Mouse (Mus musculus) T-helper 17 cell (primary cell): ENCODE data around the gene Gm3285.

Experiments
- in situ Hi-C, 2 experiments: fragments of 300-600 bp; cut with MboI, MseI; formaldehyde crosslinking; loops; 1 replicate in 1 of 2; 2 replicates in 1 of 2; pipeline ENCODE4 v1.15.1; 2025; ENCODE audit warnings: high pct_unique_total_duplicates in 2 of 2

Gm3285 gene

DNA sequence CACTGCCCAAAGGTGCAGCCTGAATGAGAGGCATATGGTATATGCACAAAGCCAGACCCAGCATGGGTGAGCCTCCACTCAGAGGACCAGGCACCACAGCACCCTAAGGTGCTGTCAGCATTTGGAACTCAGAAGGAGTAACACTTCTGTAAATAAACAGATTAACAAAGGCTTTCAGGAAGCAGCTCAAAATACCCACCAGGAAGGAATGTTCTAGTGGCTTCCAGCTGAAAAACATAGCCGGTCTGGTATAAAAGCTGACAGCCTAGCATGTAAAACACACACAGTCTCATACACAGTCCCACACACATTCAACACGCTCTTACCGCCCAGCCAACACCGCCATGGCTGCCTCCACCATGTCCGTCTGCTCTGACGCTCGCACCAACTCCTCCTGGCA, at the start of gene Gm3285:
Gene Gm3285, plus strand, starts transcription at position 301 of the 400 bp plus-strand sequence.
- in situ Hi-C loops: no loop called here

DNA sequence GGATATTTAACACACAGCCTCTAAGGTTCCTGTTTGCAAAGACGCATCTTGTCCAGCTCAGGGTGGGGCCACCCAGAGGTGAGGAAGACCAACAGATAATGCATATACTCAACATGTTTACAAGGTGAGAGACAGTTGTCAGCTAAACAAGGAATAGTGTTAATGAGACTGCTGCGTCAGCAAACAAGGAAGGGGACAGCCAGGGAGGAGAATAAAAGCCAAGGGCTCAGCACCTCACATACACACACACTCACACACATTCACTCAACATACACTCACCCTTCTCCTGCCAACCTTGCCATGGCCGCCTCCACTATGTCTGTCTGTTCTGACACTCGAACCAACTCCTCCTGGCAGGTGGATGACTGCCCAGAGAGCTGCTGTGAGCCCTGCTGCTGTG, 47.4 kb upstream of the Gm3285 start, which contains the start of gene Gm2696:
Gene Gm2696, plus strand, starts transcription at position 301 of the 400 bp plus-strand sequence.
- in situ Hi-C loops: no loop called here

DNA sequence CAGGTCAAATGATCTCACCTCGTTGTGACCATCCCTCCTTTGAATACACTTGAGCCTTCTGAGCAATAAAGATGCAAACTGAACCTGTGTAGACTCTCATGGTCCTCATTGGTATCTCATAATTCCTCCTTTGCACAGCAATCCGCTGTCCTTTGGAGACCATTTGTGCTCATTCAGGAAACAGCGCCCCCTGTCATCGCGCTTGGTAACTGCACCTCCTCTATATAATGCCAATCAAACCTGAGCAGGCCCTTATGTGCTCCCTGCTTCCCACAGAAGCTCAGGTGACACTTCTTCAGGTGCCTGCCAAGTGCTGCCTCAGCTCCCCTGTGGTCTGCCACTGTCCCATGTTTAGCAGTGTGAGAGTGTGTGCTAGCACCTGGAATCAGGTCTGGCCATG, 46.3 kb upstream of the Gm3285 start:
- in situ Hi-C loops: no loop called here

DNA sequence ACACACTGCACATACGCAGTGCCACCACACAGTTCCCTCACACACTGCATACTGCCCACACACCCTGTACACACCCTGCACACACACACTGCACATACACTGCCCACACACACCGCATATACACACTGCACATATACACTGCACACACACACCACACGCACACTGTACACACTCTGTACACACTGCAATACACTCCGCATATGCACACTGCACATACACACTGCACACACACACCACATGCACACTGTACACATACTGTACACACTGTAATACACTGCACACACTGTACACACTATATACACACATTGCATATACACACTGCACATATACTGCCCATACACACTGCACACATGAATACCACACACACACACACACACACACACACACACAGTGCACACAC, 43.3 kb upstream of the Gm3285 start:
- in situ Hi-C loops: no loop called here

DNA sequence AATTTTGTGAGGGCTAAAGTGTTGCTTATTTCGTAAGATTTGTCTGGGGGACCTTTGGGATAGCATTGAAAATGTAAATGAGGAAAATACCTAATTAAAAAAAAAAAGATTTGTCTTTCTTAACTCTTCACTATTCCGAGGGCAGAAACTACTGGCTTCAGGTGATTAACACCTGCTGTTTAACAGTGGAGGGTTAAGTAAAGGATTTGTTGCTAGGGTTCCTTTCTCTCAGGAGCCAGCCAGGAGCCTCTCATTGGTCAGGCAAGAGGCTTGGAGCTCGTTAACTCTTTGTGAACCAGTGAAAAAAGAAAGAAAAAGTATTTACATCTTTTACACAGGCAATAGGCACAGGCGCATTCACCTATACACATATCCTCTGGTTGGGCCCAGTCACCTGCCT, 42.6 kb upstream of the Gm3285 start:
- in situ Hi-C loops: no loop called here

DNA sequence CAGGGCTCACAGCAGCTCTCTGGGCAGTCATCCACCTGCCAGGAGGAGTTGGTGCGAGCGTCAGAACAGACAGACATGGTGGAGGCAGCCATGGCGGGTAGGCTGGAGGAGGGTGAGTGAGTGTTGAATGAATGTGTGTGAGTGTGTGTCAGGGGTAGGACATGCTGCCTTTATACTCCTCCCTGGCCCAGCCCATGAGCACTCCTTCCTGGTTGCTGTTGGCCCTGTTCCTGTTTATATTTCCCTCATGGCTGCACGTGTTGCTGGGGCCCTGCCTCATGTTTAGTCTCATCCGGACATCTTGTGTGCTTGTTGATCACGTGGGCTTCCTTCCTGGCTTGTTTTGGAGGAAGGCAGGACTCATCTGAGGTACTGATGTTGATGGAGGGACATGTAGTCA, 34.8 kb upstream of the Gm3285 start, which contains the start of gene Krtap10-4:
Gene Krtap10-4, minus strand, starts transcription at position 145 of the 400 bp plus-strand sequence.
- in situ Hi-C loops: loop anchor here in 1 of 2 experiments (25.0 kb wide), 1 partner anchor 1085 kb away; the partner anchor contains the start of gene Olfr1354

DNA sequence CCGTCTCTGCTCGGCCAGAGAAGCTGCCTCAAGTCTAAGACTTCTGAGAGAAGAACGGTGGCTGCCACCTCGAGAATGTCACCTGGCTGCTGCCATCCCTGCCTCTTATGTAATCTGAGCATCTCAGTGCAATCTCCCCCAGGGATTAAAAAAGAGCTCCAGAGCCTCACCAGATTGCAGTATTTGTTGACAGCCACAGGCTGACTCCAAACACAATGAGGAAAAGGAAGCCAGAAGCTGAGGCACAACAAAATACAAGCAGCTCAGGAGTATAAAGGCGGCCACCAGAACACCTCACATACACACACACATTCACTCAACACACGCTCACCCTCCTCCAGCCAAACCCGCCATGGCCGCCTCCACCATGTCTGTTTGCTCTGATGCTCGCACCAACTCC, 26.1 kb upstream of the Gm3285 start, which contains the start of gene Krtap10-10:
Gene Krtap10-10, plus strand, starts transcription at position 301 of the 400 bp plus-strand sequence.
- in situ Hi-C loops: loop anchor here in 1 of 2 experiments (25.0 kb wide), 1 partner anchor 1077 kb away; the partner anchor contains the start of gene Olfr1354

DNA sequence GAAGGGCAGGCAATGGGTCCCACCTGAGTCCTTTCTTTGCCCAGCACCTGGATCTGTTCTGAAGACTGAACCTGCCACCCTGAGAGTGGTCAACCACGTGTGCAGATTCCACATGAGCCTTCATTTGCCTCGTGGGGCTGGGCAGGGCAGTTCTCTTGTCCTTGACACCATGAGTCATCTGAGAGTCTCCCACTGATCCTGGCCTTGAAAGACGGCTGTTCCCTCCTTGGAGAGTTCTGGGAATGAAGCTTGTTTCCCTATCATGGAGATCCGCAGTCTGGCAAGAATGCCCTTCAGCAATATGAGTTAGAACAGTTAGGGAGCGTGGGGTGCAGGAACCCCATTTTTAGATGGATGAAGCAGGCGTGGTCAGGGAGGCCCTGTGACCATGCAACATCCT, 22.8 kb upstream of the Gm3285 start:
- in situ Hi-C loops: loop anchor here in 1 of 2 experiments (25.0 kb wide), 1 partner anchor 1073 kb away; the partner anchor contains the start of gene Olfr1354

DNA sequence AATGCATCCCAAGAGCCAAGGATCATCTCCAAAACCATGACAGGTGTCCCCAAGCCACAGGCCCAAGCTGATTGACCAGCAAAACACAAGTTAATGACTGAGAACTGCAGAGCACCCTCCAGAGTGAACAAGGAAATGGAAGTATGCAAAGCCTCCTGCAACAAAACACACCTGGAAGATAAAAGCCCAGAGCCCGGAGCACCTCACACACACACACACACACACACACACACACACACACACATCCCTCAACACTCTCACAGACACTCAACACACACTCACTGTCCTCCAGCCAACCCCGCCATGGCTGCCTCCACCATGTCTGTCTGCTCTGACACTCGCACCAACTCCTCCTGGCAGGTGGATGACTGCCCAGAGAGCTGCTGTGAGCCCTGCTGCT, 15.3 kb upstream of the Gm3285 start, which contains the start of gene Gm36176:
Gene Gm36176, plus strand, starts transcription at position 301 of the 400 bp plus-strand sequence.
- in situ Hi-C loops: loop anchor here in 1 of 2 experiments (25.0 kb wide), 1 partner anchor 1066 kb away; the partner anchor contains the start of gene Olfr1354

DNA sequence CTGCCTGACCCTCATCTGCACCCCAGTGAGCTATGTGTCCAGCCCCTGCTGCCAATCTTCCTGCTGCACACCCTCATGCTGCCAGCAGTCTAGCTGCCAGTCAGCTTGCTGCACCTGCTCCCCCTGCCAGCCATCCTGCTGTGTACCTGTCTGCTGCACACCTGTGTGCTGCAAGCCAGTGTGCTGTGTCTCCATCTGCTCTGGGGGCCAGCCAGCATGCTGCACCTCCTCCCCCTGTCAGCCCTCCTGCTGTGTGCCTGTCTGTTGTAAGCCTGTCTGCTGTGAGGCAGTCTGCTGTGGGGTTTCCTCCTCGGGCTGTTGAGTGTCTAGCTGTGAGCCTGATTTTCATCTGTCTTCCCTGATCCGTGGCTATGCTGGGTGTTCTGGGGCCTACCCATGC, 14.8 kb upstream of the Gm3285 start:
- in situ Hi-C loops: loop anchor here in 1 of 2 experiments (25.0 kb wide), 1 partner anchor 1065 kb away; the partner anchor contains the start of gene Olfr1354

DNA sequence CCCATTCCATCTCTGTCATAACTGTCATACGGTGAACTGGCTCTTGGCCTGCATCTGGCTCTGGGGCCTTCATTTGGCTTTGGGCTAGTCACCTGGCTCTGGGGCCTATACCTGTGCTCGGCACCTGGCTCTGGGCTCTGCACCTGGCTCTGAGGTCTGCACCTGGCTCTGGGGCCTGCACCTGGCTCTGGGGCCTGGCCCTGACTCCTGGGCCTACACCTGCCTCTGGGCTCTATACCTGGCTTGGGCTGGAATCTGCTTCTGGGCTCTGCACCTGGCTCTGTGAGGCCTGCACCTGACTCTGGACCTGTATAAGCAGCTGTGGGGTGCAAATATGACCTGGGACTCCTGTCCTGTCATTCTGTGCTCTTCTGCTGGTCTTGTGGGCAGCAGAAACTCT, 14.2 kb upstream of the Gm3285 start:
- in situ Hi-C loops: loop anchor here in 1 of 2 experiments (25.0 kb wide), 1 partner anchor 1065 kb away; the partner anchor contains the start of gene Olfr1354

DNA sequence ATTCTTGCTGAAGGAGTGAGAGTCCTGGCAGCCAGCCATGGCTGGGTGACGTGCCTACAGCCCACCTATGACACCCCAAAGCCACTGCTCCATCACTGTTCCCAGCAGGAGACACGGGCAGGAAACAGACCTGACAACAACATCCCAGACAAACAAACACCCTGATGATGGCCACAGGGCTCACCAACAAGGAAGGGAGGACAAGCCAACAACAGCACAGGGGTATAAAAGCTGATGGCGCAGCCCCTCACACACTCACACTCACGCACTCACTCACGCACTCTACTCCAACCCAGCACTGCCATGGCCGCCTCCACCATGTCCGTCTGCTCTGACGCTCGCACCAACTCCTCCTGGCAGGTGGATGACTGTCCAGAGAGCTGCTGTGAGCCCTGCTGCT, 9.2 kb upstream of the Gm3285 start, which contains the start of gene Gm10318:
Gene Gm10318, plus strand, starts transcription at position 301 of the 400 bp plus-strand sequence.
- in situ Hi-C loops: no loop called here

DNA sequence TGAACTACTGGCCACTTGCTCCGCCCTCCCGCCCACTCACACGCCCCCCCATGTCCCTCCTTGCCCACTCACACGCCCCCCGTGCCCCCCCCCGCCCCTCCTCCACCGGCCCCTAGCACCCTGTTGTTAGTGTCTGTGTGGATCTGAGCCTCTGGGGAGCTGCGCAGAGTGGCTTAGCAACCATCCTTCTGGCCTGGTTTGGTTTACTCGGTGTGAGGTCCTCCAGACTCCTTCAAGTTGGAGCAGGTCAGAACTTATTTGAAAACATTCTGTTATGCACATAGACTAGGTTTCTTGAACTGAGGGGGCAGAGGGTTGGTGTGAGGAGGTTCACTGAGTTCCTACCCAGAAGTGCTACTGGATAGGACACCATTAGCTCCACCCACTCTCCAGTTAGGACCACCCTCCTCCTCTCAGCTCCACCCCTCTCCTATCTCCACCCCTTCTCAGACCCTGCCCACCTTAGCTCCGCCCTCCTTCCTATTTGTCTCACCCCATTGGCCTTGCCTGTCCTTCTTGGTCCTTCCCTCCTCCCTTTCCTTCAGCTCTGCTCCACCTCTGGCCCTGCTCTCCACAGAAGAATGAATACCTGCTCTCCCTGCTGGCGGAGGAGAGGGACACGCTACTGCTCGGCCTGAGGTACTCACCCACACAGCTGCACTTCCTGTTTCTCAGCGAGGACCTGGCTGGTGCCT, 2.4 kb downstream of the Gm3285 start:
- in situ Hi-C loops: no loop called here

DNA sequence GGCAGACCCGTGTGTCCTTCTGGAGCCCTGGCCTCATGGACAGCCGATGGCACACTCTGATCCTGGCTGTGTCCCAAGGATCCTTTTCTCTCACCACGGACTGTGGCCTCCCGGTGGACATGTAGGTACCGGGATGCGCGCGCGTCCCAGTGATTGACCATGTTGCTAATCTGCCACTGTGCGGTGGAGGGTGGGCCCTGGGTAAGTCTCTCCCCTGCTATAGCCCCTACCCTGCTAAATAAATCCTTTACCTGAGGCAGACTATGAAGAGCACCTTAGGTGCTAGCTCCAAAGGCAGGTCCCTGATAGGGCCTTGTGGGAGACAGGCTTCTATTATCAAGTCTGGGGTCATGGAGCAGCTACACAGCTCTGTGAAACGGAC, 3.0 kb downstream of the Gm3285 start:
- in situ Hi-C loops: no loop called here

DNA sequence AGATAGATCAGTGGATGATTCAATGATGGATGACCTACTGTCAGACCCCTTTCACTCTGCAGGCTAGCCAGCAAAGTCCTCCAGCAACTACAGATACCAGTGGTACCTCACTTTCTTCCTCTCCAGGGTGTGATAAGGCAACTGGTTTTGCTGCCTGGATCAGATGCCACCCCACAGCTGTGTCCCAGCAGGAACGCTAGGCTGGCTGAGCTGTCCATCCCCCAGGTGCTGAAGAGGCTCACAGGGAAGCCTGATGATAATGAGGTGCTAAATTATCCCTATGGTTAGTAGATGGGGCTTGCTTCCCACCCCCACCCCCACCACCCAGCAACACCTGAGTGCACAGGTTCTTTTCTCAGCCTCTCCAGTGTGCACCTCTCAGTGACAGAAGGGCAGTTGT, 5.8 kb downstream of the Gm3285 start:
- in situ Hi-C loops: no loop called here

DNA sequence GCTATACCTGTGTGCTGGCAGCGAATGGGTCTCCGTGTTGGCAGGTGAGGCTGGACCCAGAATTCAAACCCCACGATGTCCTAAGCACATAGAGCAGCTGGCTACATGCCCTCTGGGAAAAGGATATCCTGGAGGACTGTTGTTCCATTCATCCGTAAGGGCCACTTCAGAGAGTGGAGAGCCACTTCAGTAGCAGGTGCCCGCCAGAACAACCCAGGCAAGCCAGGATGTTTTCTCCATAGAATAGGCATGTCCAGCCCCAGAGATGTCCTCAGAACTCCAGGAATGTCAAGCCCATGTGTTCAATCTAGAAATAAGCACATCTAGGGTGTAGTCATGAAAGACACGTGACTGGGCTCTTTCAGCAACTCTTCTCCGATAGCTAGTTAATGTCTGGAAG, 7.9 kb downstream of the Gm3285 start:
- in situ Hi-C loops: no loop called here

DNA sequence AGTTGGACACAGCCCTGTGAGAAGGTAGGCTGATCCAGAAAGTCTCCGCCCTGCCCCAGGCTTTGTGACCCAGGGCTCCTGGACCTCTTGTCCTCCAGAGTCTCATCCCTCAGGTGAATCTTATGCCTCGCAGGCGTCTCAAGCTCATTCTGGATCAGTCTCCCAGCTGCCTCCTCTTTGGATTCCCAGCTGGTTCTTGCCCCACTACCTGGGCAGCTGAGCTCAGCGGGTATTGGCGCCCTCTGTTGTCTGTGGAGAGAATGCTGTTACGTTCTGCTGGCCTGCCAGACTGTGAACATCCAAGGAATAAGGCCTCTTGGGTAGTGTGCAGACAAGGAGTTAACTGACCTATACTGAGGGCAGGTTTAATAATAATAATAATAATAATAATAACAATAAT, 17.2 kb downstream of the Gm3285 start:
- in situ Hi-C loops: no loop called here

DNA sequence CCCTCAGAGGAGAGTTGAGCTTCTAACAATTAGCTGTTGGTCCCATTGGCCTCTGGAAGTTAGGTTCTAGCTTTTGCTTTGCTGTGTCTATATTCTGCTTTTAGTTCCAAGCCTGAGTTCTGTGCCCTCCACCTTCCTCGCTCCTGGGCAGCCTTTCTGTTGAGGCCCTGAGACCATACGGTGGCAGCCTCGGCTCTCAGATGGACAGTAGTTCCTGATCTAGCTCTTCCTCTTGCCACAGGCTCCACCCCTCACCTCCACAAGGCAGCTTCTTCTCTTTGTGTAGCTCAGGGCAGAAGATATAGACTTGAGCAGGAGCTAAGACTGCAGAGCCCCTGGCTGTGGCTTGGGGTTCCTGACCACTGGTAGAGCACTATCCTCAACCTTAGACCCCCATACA, 18.5 kb downstream of the Gm3285 start:
- in situ Hi-C loops: no loop called here

DNA sequence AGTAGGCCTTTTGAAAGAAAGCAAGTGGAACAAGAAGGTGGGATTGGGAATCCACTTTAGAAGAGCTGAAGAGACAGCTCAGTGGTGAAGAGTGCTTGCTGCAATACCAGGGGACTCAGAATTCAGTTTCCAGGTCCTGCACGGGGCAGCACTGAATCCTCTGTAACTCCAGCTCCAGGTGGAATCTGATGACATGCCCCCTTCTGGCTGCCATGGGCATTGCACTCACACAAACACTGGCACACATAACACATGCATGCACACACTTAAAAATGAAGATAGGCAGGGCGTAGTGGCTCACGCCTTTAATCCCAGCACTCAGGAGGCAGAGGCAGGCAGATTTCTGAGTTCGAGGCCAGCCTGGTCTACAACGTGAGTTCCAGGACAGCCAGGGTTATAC, 20.8 kb downstream of the Gm3285 start:
- in situ Hi-C loops: no loop called here

DNA sequence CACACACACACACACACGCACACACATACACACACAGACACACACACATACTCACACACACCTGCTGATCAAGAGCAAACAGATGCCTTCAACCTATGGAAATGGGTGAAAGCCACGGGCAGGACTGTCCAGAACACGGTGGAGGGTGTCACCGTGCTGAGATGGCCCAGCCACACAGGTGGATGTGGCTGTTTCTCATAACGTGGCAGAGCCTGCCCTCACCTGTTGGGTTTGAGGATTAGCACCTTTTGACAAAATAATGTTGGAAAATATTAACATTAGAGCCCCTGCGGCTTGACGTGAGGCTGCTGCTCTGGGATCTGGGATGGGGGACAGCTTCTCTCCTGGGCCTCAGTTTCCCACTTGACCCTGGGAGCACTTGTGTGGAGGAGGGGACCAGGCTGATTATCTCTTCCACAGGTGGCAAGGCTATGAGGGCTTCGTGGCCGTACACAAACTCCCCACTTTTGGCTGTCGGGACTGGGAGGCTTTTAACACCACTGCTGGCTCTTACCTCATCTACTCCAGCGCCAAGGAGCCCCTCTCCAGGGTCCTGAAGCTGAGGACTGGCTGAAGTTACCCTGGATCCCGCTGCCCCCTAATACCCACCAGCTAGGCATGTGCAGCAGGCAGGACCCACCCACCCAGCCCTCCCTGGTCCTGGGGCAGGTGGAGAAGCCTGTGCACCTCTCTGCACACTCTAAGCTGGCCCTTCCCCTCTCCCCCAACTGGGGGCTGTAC, 24.4 kb downstream of the Gm3285 start:
- in situ Hi-C loops: no loop called here

DNA sequence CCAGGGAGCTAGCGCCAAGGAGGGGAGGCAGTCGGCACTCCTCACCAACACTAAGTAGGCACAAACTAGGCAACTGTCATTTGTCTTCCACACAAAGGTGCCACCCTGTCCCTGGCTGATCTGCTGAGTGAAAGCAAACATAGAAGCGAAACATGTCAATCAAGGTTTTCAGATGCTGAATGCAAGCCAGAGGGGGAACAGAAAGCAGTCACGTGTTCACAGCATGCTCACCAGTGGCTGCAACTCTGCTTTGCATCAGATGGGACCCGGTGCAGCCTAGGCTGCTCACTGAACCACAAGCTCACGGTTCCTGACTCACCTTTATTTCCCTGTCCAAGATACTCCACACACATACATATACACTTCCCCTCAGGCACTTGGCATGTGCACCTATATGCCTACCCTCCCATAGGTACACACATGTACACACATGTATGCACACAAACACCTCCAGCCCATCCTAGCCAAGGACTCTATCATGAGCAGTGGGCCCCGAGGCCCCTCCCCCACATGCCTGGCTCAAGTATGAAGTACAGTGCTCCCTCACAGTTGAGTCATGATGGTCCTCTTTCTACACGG, 29.3 kb downstream of the Gm3285 start:
- in situ Hi-C loops: no loop called here

DNA sequence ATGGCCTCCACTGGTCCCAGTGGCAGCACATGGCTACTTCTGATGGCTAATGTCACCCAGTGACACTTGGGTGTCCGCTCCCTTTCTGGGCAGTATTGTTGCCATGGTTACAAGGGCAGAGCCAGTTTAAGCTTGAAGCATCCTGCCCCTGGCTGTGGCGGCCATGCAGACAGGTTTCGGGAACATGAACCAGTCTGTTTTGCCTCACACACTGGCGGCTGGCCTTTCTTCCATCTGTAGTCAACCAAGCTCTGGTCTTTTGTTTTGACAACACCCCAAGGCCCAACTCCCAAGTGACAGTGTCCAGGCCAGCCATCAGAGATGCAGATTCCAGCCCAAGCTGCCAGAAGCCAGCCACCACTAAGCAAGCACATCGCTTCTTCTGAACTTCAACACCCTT, 33.8 kb downstream of the Gm3285 start:
- in situ Hi-C loops: no loop called here
